Mouse (Mus musculus) heart, embryonic 11.5 days (tissue): Measurements from ENCODE around the gene Ptp4a2. TPM values are rescaled to one million over a fixed set of nuclear protein-coding genes. Genes with fewer than 3 reads are reported as not detected.

ENCODE experiments used
- ATAC-seq: fragments of 200-750 bp; cut with Nextera tagmentation; replicated peaks from 2 replicates; pipeline ENCODE4 v1.8.0; 2017; ENCODE audit warnings: moderate library complexity; ENCODE audit not compliant: insufficient number of reproducible peaks, low FRiP score, low TSS enrichment
- H3K27ac ChIP-seq: fragments of 300-500 bp; sonication (generic); 2 replicates; pipeline ENCODE4 v1.5.1; 2014; ENCODE audit warnings: mild to moderate bottlenecking, low read depth, low read length
- H3K27me3 ChIP-seq: fragments of 300-500 bp; sonication (generic); 2 replicates; pipeline ENCODE4 v1.6.1; 2014; ENCODE audit warnings: mild to moderate bottlenecking, low read length, mixed read lengths; ENCODE audit not compliant: control insufficient read depth, insufficient read depth
- H3K36me3 ChIP-seq: fragments of 300-500 bp; sonication (generic); 2 replicates; pipeline ENCODE4 v1.6.1; 2014; ENCODE audit warnings: mild to moderate bottlenecking, low read length, moderate library complexity, mixed read lengths; ENCODE audit not compliant: control insufficient read depth, insufficient read depth
- H3K4me1 ChIP-seq: fragments of 300-500 bp; sonication (generic); 2 replicates; pipeline ENCODE4 v1.6.1; 2014; ENCODE audit warnings: low read length; ENCODE audit not compliant: control insufficient read depth, insufficient read depth
- H3K4me2 ChIP-seq: fragments of 300-500 bp; sonication (generic); 2 replicates; pipeline ENCODE4 v1.6.1; 2014; ENCODE audit warnings: mild to moderate bottlenecking, moderate library complexity
- H3K4me3 ChIP-seq: fragments of 300-500 bp; sonication (generic); 2 replicates; pipeline ENCODE4 v1.5.1; 2014; ENCODE audit warnings: low read depth, low read length
- H3K9ac ChIP-seq: fragments of 300-500 bp; sonication (generic); 2 replicates; pipeline ENCODE4 v1.6.1; 2014; ENCODE audit warnings: mild to moderate bottlenecking, low read depth, low read length, moderate library complexity
- H3K9me3 ChIP-seq: fragments of 300-500 bp; sonication (generic); replicated peaks from 2 replicates; pipeline ENCODE4 v1.6.1; 2016; ENCODE audit warnings: low read length; ENCODE audit not compliant: control insufficient read depth
- WGBS: fragments of 180-500 bp; shearing (Covaris S2); extraction: QIAGEN DNeasy Blood & Tissue Kit; methylation state at CpG from one replicate; pipeline ENCODE4 v1.1.7; 2014; ENCODE audit not compliant: insufficient replicate concordance; 5-methylcytosine and 5-hydroxymethylcytosine counted together
- polyA plus RNA-seq: library from polyadenylated mRNA; unstranded; fragments of >200 nt; fragmentation: Nextera tagmentation; extraction: Ambion mirVana; gene quantifications from 2 replicates; pipeline ENCODE4 v1.2.1, GENCODE M21; 2014

Gene Ptp4a2
- polyA plus RNA-seq, 1 experiment from 2014 or later: 329 TPM

DNA sequence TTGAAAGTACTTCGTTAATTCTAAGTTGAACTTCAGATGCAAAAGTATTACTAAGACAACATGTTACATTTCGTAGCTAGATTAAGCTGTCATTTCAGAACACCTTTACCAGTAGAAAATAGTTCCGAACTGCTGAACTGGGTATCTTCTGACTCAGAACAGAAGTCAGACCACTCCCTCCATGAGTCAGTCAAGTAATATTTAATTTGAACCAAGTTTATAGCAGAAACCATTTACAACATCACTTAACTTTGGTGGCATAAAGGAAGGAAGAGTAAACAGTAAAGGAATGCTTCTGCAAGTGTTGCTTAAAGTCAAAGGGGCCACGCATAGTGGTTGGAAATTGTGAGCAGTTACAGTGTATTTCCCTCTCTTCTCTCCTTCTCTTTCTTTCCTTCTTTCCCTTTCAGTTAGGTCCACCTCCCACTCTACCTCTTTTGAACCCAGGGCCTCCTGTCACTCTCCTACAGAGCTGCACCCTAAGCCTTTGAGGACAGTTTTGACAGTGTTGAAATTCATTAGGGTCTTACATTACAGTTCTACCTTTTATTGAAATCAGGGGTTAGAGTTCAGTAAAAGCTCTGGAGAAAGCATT is 12.3 kb downstream of the Ptp4a2 start:
- 80% methylated on average over 4 of the region's 4 CpGs for WGBS
- peaks cover 57% of the 10 kb centered on the region for H3K4me1 ChIP-seq
- H3K4me3 ChIP-seq: no peak overlapping the region
- no peak overlapping the region for H3K9ac ChIP-seq
- H3K27me3 ChIP-seq: no peaks in the 10 kb centered on the region
- H3K27ac ChIP-seq: no peak overlapping the region
- ATAC-seq: no peak
- H3K4me2 ChIP-seq: peak overlapping the region; percentile 68
- no peaks in the 10 kb centered on the region for H3K36me3 ChIP-seq
- no peaks in the 10 kb centered on the region for H3K9me3 ChIP-seq

DNA sequence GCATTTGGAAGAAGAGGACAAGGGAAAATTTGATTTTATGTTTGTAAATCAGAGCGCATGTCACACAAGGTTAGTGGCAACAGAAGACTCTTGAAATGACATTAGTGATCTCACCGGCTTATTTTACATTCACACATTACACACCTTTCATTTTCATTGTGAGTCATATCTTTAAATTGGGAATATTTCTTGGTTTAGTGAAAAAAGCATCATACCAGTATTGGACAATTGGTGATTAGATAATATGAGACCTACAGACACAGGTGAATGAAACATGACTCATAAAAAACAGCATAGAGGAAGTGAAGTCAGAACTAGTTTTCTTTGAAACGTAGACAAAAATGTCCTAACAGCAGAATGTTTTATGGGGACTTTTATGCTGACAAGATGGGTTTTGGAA is 16.6 kb downstream of the Ptp4a2 start:
- Histone ChIP-seq H3K36me3 (no peaks in the 10 kb centered on the region), H3K9me3 (no peaks in the 10 kb centered on the region), H3K27ac (peak overlapping the region; percentile 46; the same call in 1 of the 2 replicates), H3K4me3 (no peak overlapping the region), H3K4me1 (peaks cover 46% of the 10 kb centered on the region), H3K27me3 (no peaks in the 10 kb centered on the region), H3K9ac (no peak overlapping the region), H3K4me2 (peak overlapping the region; percentile 33)
- 82% methylated on average over 3 of the region's 3 CpGs for WGBS
- no peak for ATAC-seq

DNA sequence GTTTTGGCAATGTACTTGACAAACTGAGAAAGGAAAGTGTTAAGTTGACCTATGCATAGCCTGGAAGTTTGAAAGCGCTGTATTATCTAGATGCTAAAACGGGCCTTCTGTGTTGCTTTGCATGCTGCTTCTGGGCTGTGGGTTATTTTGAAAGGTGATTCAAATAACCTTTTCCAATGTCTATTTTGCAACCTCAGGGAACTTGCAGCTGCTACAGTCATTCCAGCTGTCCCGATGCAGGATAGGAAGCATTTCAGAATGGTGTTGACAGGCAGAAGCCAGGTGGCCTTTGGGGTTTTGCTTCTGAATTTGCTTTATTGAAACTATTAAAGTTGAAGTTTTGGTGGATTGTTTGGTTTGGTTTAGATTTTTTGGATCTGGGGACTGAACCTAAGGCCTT is 17.1 kb downstream of the Ptp4a2 start:
- Histone ChIP-seq H3K27me3 (no peaks in the 10 kb centered on the region), H3K9me3 (no peaks in the 10 kb centered on the region), H3K27ac (peak overlapping the region; percentile 46; the same call in 1 of the 2 replicates), H3K36me3 (no peaks in the 10 kb centered on the region), H3K9ac (no peak overlapping the region), H3K4me3 (no peak overlapping the region), H3K4me2 (peak overlapping the region; percentile 33), H3K4me1 (peaks cover 42% of the 10 kb centered on the region)
- WGBS: 27% methylated on average over 3 of the region's 3 CpGs
- ATAC-seq: no peak

DNA sequence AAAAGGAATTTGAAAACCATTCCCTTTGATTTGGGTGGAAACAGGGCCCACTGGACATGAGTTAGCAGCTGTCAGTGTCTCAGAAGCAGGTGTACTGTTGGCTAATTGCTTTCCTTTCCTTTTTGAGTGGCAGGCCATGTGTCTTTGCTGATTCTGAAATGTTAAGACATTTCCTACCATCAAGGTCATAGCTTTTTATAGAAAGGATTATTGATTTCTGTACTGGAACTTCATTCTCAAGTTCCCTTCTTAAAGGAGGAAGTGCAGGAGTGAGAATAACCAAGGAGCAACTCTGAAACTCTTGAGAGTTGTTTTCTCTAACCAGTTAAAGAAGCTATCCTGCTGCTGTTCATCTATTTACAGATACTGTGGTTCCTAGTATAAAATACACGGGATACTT is 18.8 kb downstream of the Ptp4a2 start:
- no peak for ATAC-seq
- no peak overlapping the region for H3K27ac ChIP-seq
- no peak overlapping the region for H3K4me3 ChIP-seq
- H3K4me2 ChIP-seq: no peak overlapping the region
- no peaks in the 10 kb centered on the region for H3K27me3 ChIP-seq
- no peaks in the 10 kb centered on the region for H3K9me3 ChIP-seq
- WGBS: 62% methylated on average over 1 of the region's 1 CpGs
- no peaks in the 10 kb centered on the region for H3K36me3 ChIP-seq
- H3K4me1 ChIP-seq: peaks cover 32% of the 10 kb centered on the region
- no peak overlapping the region for H3K9ac ChIP-seq

DNA sequence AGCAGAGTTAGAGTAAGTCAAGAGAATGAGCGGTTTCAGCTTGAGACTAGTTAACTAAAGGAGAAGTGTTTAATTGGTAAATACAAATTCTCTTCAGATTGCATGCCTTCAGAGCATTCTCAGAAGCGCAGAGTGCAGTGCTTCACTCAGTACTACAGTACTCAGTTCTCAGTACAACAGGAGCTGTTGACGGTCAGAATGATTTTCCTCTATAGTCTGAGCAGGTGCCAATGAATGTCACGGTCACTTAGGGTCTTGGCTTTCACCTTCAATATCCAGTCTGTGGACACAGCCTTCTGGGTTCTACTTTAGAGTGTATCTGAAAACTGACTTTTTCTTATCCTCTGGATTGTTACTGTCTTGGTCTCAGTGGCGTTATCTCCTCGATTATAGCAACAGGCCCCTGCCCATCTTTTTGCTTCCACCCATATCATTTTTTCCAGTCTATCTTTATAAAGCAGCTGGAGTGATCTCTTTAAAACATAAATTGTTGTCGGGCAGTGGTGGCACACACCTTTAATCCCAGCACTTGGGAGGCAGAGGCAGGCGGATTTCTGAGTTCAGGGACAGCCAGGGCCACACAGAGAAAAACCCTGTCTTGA is 19.4 kb downstream of the Ptp4a2 start:
- H3K4me3 ChIP-seq: no peak overlapping the region
- H3K27me3 ChIP-seq: no peaks in the 10 kb centered on the region
- no peak overlapping the region for H3K4me2 ChIP-seq
- H3K4me1 ChIP-seq: peaks cover 34% of the 10 kb centered on the region
- H3K9ac ChIP-seq: no peak overlapping the region
- H3K9me3 ChIP-seq: no peaks in the 10 kb centered on the region
- H3K36me3 ChIP-seq: no peaks in the 10 kb centered on the region
- no peak overlapping the region for H3K27ac ChIP-seq
- 76% methylated on average over 8 of the region's 8 CpGs for WGBS
- ATAC-seq: no peak

DNA sequence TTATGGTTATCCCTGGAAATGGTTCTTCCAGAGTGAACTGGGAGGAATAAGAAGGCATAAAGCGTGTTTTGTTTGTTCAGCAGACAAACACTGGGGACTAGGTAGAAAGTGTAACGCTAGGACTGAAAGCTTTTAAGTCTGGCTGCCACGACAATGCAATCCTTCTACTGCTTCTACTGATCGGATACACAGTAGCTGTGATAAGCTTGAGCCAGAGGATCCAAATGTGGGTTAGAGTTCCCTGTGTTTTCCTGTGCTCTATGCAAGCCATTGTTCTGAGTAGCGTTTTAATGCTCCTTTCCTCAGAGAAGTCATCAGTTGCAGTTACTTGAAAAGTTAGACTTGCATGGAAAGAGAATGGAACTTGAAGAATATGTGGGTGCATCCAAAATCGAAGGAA is 23.6 kb downstream of the Ptp4a2 start:
- Histone ChIP-seq H3K4me2 (no peak overlapping the region; the same call in 1 of the 2 replicates), H3K4me3 (no peak overlapping the region), H3K9ac (no peak overlapping the region), H3K36me3 (0 out of 2 replicates have a peak, but pooled peaks cover 3% of the 10 kb centered on the region), H3K4me1 (peaks cover 15% of the 10 kb centered on the region), H3K27ac (no peak overlapping the region), H3K27me3 (no peaks in the 10 kb centered on the region), H3K9me3 (no peaks in the 10 kb centered on the region)
- no peak for ATAC-seq
- WGBS: 50% methylated on average over 6 of the region's 6 CpGs

DNA sequence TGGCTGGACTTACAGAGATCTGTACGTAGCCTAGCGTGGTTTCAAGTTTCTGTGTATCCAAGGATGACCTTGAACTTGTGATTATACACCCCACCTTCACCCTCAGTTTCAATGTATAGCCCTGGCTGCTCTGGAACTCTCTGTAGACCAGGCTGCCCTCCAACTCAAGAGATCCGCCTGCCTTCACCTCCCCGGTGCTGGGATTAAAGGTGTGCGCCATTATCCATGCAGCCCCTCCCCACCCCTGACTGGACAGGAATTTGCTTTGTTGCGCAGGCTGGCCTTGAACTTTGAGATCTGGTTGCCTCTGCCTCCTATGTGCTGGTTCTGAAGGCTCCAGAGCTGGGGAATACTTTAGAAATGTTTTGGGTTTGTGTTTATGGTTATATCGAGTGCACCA is 24.3 kb downstream of the Ptp4a2 start:
- Histone ChIP-seq H3K4me3 (no peak overlapping the region), H3K27me3 (no peaks in the 10 kb centered on the region), H3K9me3 (no peaks in the 10 kb centered on the region), H3K4me2 (no peak overlapping the region), H3K9ac (no peak overlapping the region), H3K36me3 (peaks cover 7% of the 10 kb centered on the region), H3K4me1 (peaks cover 8% of the 10 kb centered on the region), H3K27ac (no peak overlapping the region)
- ATAC-seq: no peak
- WGBS: 90% methylated on average over 7 of the region's 7 CpGs

DNA sequence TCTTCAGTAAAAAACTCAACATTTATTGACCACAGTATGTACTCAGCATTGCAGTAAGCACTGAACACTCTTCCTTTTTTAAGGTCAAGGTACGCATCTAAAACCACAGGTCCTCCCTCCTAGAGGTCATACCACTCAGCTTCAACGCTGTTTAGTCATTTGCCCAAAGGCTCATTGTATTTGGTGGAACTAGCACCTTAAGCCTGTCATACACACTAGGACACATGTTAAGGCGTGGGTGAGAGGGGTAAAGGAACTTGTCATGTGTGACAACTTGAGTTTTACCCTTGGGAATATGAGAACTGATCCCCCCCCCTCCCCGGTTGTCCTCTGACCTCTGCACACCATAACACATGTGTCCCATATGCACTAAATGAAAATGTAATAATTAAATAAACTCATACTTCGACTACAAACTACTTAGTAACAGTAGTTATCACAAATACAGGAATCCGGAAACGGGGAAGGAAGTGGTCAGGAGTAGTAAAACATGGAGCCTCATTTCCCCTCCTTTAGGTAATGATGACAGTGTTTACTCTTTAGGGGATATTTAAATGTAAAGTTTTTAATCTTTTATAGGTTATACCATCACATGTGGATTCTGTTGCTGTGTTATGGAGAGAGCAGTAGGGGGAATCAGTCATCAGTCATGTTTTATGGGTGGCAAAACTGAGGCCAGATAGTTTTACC is 29.0 kb downstream of the Ptp4a2 start:
- H3K36me3 ChIP-seq: peaks cover 21% of the 10 kb centered on the region
- 90% methylated on average over 7 of the region's 7 CpGs for WGBS
- no peak overlapping the region for H3K4me3 ChIP-seq
- no peak overlapping the region for H3K27ac ChIP-seq
- no peak overlapping the region for H3K4me2 ChIP-seq
- no peaks in the 10 kb centered on the region for H3K27me3 ChIP-seq
- H3K4me1 ChIP-seq: 0 out of 2 replicates have a peak, but pooled peaks cover under 1% of the 10 kb centered on the region
- H3K9ac ChIP-seq: no peak overlapping the region
- no peaks in the 10 kb centered on the region for H3K9me3 ChIP-seq
- ATAC-seq: no peak
